Mouse (Mus musculus) embryonic facial prominence, embryonic 12.5 days (tissue): ENCODE measurements around the gene Tram2. TPM values are rescaled to one million over a fixed set of nuclear protein-coding genes. Genes with fewer than 3 reads are reported as not detected.

Source experiments
- ATAC-seq: fragments of 200-750 bp; cut with Nextera tagmentation; 2 replicates; pipeline ENCODE4 v1.8.0; 2017; ENCODE audit not compliant: insufficient number of reproducible peaks, insufficient read depth, low FRiP score, low TSS enrichment
- H3K27ac ChIP-seq: fragments of 300-500 bp; sonication (generic); 2 replicates; pipeline ENCODE4 v1.5.1; 2016; ENCODE audit warnings: mild to moderate bottlenecking
- H3K27me3 ChIP-seq: fragments of 300-500 bp; sonication (generic); 2 replicates; pipeline ENCODE4 v1.6.1; 2016; ENCODE audit warnings: mild to moderate bottlenecking, moderate library complexity
- H3K36me3 ChIP-seq: fragments of 300-500 bp; sonication (generic); 2 replicates; pipeline ENCODE4 v1.6.1; 2016; ENCODE audit warnings: mild to moderate bottlenecking
- H3K4me1 ChIP-seq: fragments of 300-500 bp; sonication (generic); 2 replicates; pipeline ENCODE4 v1.6.1; 2016
- H3K4me2 ChIP-seq: fragments of 300-500 bp; sonication (generic); replicated peaks from 2 replicates; pipeline ENCODE4 v1.6.1; 2016; ENCODE audit warnings: mild to moderate bottlenecking, moderate library complexity
- H3K4me3 ChIP-seq: fragments of 300-500 bp; sonication (generic); 2 replicates; pipeline ENCODE4 v1.5.1; 2016; ENCODE audit warnings: mild to moderate bottlenecking
- H3K9ac ChIP-seq: fragments of 300-500 bp; sonication (generic); 2 replicates; pipeline ENCODE4 v1.6.1; 2016; ENCODE audit warnings: mild to moderate bottlenecking, moderate library complexity
- H3K9me3 ChIP-seq: fragments of 300-500 bp; sonication (generic); 2 replicates; pipeline ENCODE4 v1.6.1; 2016; ENCODE audit warnings: mild to moderate bottlenecking, moderate library complexity
- WGBS: fragments of 180-500 bp; shearing (Covaris S2); methylation state at CpG from one replicate; pipeline ENCODE4 v1.1.7; 2016; 5-methylcytosine and 5-hydroxymethylcytosine counted together
- polyA plus RNA-seq: library from polyadenylated mRNA; unstranded; fragments of >200 nt; fragmentation: Nextera tagmentation; extraction: Ambion mirVana; gene quantifications from 2 replicates; pipeline ENCODE4 v1.2.1, GENCODE M21; 2016

Gene Tram2
- polyA plus RNA-seq, 1 experiment from 2014 or later, result 8.0 TPM

GRCm38 (mm10) chr1:21004596-21004995 lies 74.4 kb downstream of the Tram2 start:
- Histone ChIP-seq H3K9ac (no peak overlapping the region), H3K4me2 (no peak overlapping the region), H3K27ac (no peak overlapping the region), H3K4me1 (no peaks in the 10 kb centered on the region), H3K9me3 (no peaks in the 10 kb centered on the region), H3K4me3 (no peak overlapping the region), H3K36me3 (peaks cover 54% of the 10 kb centered on the region), H3K27me3 (no peaks in the 10 kb centered on the region)
- WGBS, result 80% methylated on average over 8 of the region's 8 CpGs
- ATAC-seq, result no peak

- 86% methylated on average over 14 of the region's 14 CpGs for WGBS
- H3K36me3 ChIP-seq, result peaks cover 59% of the 10 kb centered on the region
- ATAC-seq, result no peak
Measured at GRCm38 (mm10) chr1:21002246-21003142, 76.5 kb downstream of the Tram2 start.

GRCm38 (mm10) chr1:20997881-20998389 lies 81.1 kb downstream of the Tram2 start:
- Histone ChIP-seq H3K9me3 (no peaks in the 10 kb centered on the region), H3K27me3 (no peaks in the 10 kb centered on the region), H3K36me3 (peaks cover 28% of the 10 kb centered on the region), H3K4me2 (no peak overlapping the region), H3K4me1 (peaks cover 8% of the 10 kb centered on the region), H3K4me3 (no peak overlapping the region), H3K27ac (0 out of 2 replicates have a peak overlapping the region, but pooled peaks have one; percentile 46), H3K9ac (no peak overlapping the region)
- ATAC-seq, result no peak
- 48% methylated on average over 13 of the region's 13 CpGs for WGBS

More at GRCm38 (mm10) chr1:21002246-21003142, 76.5 kb downstream of the Tram2 start:
- Histone ChIP-seq H3K4me1 (no peaks in the 10 kb centered on the region), H3K4me2 (no peak overlapping the region), H3K9ac (no peak overlapping the region), H3K27ac (no peak overlapping the region), H3K9me3 (no peaks in the 10 kb centered on the region), H3K27me3 (no peaks in the 10 kb centered on the region), H3K4me3 (no peak overlapping the region)

GRCm38 (mm10) chr1:20997328-20997689 lies 81.7 kb downstream of the Tram2 start:
- Histone ChIP-seq H3K4me2 (no peak overlapping the region), H3K9ac (no peak overlapping the region), H3K27ac (no peak overlapping the region), H3K27me3 (no peaks in the 10 kb centered on the region), H3K36me3 (peaks cover 23% of the 10 kb centered on the region), H3K9me3 (no peaks in the 10 kb centered on the region), H3K4me1 (peaks cover 8% of the 10 kb centered on the region), H3K4me3 (no peak overlapping the region)
- WGBS, result 67% methylated on average over 2 of the region's 2 CpGs
- 0 out of 2 replicates have a peak, but pooled peaks have one; percentile 37 for ATAC-seq

GRCm38 (mm10) chr1:20996603-20997327 lies 82.3 kb downstream of the Tram2 start:
- Histone ChIP-seq H3K9me3 (no peaks in the 10 kb centered on the region), H3K9ac (no peak overlapping the region), H3K27me3 (no peaks in the 10 kb centered on the region), H3K4me3 (no peak overlapping the region), H3K27ac (no peak overlapping the region), H3K36me3 (peaks cover 18% of the 10 kb centered on the region), H3K4me1 (peaks cover 8% of the 10 kb centered on the region), H3K4me2 (no peak overlapping the region)
- ATAC-seq, result peak; percentile 54; the same call in 1 of the 2 replicates
- WGBS, result 56% methylated on average over 17 of the region's 17 CpGs

- 62% methylated on average over 7 of the region's 7 CpGs for WGBS
- Histone ChIP-seq H3K4me3 (no peak overlapping the region), H3K27ac (no peak overlapping the region), H3K4me1 (peaks cover 8% of the 10 kb centered on the region), H3K27me3 (no peaks in the 10 kb centered on the region), H3K9me3 (no peaks in the 10 kb centered on the region), H3K4me2 (no peak overlapping the region), H3K36me3 (peaks cover 10% of the 10 kb centered on the region), H3K9ac (no peak overlapping the region)
- ATAC-seq, result no peak
Measured at GRCm38 (mm10) chr1:20995331-20995986, 83.6 kb downstream of the Tram2 start.

GRCm38 (mm10) chr1:20994338-20994737 lies 84.7 kb downstream of the Tram2 start:
- no peak overlapping the region for H3K4me3 ChIP-seq
- peaks cover 4% of the 10 kb centered on the region for H3K36me3 ChIP-seq
- 87% methylated on average over 5 of the region's 5 CpGs for WGBS
- H3K9ac ChIP-seq, result no peak overlapping the region
- no peak overlapping the region for H3K4me2 ChIP-seq
- ATAC-seq, result no peak
- H3K27ac ChIP-seq, result no peak overlapping the region
- H3K9me3 ChIP-seq, result no peaks in the 10 kb centered on the region
- no peaks in the 10 kb centered on the region for H3K27me3 ChIP-seq
- peaks cover 8% of the 10 kb centered on the region for H3K4me1 ChIP-seq

- 85% methylated on average over 3 of the region's 3 CpGs for WGBS
Measured at GRCm38 (mm10) chr1:20993690-20994089, 85.3 kb downstream of the Tram2 start.

GRCm38 (mm10) chr1:20989461-20990083 lies 89.5 kb downstream of the Tram2 start:
- H3K4me3 ChIP-seq, result no peak overlapping the region
- H3K4me1 ChIP-seq, result no peaks in the 10 kb centered on the region
- H3K9me3 ChIP-seq, result no peaks in the 10 kb centered on the region
- no peaks in the 10 kb centered on the region for H3K27me3 ChIP-seq
- no peak overlapping the region for H3K9ac ChIP-seq
- no peaks in the 10 kb centered on the region for H3K36me3 ChIP-seq
- no peak for ATAC-seq
- no peak overlapping the region for H3K27ac ChIP-seq
- H3K4me2 ChIP-seq, result no peak overlapping the region
- 92% methylated on average over 11 of the region's 11 CpGs for WGBS

More at GRCm38 (mm10) chr1:20993690-20994089, 85.3 kb downstream of the Tram2 start:
- no peak overlapping the region for H3K4me3 ChIP-seq
- ATAC-seq, result no peak
- H3K9me3 ChIP-seq, result no peaks in the 10 kb centered on the region
- H3K4me1 ChIP-seq, result peaks cover 8% of the 10 kb centered on the region
- no peaks in the 10 kb centered on the region for H3K27me3 ChIP-seq
- peaks cover 3% of the 10 kb centered on the region for H3K36me3 ChIP-seq
- no peak overlapping the region for H3K9ac ChIP-seq
- no peak overlapping the region for H3K27ac ChIP-seq
- no peak overlapping the region for H3K4me2 ChIP-seq

- 75% methylated on average over 10 of the region's 10 CpGs for WGBS
- ATAC-seq, result no peak
- H3K4me2 ChIP-seq, result no peak overlapping the region
Measured at GRCm38 (mm10) chr1:20986378-20987056, 92.5 kb downstream of the Tram2 start.

More at GRCm38 (mm10) chr1:20986378-20987056, 92.5 kb downstream of the Tram2 start:
- no peak overlapping the region for H3K9ac ChIP-seq
- H3K4me1 ChIP-seq, result no peaks in the 10 kb centered on the region
- no peaks in the 10 kb centered on the region for H3K36me3 ChIP-seq
- H3K4me3 ChIP-seq, result no peak overlapping the region
- no peaks in the 10 kb centered on the region for H3K9me3 ChIP-seq
- H3K27me3 ChIP-seq, result no peaks in the 10 kb centered on the region
- no peak overlapping the region for H3K27ac ChIP-seq
